In the genomic region with DNA sequence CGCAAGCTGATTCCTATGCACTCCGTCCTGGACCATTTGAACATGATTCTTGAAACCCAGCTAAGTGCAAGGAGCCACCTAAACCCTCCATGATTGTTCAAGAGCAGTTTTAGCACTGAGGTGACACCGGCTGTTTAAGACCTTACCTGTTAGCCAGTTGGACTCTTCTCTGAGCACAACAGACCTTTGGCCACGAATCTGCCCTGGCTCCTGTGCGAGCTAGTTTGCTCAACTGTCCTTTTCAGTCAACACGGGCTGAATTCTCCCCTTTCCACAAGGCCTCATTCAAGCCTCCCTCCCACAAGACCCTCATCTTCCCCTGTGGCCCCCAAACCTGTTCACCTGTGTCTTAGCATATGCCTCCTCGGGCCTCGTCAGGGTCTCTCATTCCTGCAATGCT, we compare ENCODE assay signal across 27 mouse cellular contexts. TPM values are rescaled to one million over a fixed set of nuclear protein-coding genes. Genes with fewer than 3 reads are reported as not detected.
"Had no signal": no experiment of that assay in that cellular context is flagged by ENCODE, and none has a peak within 500 bp of the region (broad histone marks: within the 10 kb centered on the region; RNA-seq: fewer than 3 reads in every experiment).

No protein-coding gene starts in this region.

- H3K27ac ChIP-seq: heart, adult 2 months; heart, embryonic 10.5 days; hindbrain, embryonic 10.5 days; hindbrain, embryonic 12.5 days; hindbrain, embryonic 14.5 days; intestine, embryonic 15.5 days; kidney, postnatal 0 days; layer of hippocampus, adult 2 months; left cerebral cortex, adult 2 months; limb, embryonic 10.5 days; limb, embryonic 12.5 days; liver, embryonic 13.5 days; liver, embryonic 15.5 days had no signal

- ATAC-seq: forebrain, postnatal 0 days; hindbrain, embryonic 16.5 days; inflammation-experienced regulatory T-cells, adult 6 months; intestine, embryonic 15.5 days; intestine, postnatal 0 days; liver, postnatal 0 days had no signal

- H3K4me3 ChIP-seq: gastrocnemius, adult 2 months; heart, adult 2 months; heart, embryonic 10.5 days; heart, embryonic 12.5 days; hindbrain, embryonic 10.5 days; hindbrain, embryonic 12.5 days; intestine, embryonic 15.5 days; layer of hippocampus, adult 2 months; left cerebral cortex, adult 2 months; limb, embryonic 10.5 days; limb, embryonic 12.5 days; liver, embryonic 13.5 days; liver, embryonic 15.5 days had no signal

- H3K9me3 ChIP-seq: heart, embryonic 10.5 days; heart, embryonic 12.5 days; hindbrain, embryonic 10.5 days; hindbrain, embryonic 12.5 days; intestine, embryonic 15.5 days; limb, embryonic 10.5 days; liver, embryonic 13.5 days; liver, embryonic 15.5 days had no signal

- H3K4me2 ChIP-seq: heart, embryonic 12.5 days; hindbrain, embryonic 12.5 days; hindbrain, embryonic 14.5 days; intestine, embryonic 15.5 days; limb, embryonic 12.5 days; liver, embryonic 13.5 days; liver, embryonic 15.5 days had no signal

- H3K36me3 ChIP-seq: heart, embryonic 10.5 days; heart, embryonic 12.5 days; hindbrain, embryonic 10.5 days; hindbrain, embryonic 12.5 days; intestine, embryonic 15.5 days; limb, embryonic 10.5 days; limb, embryonic 12.5 days; liver, embryonic 13.5 days; liver, embryonic 15.5 days had no signal

- DNase-seq: forebrain, postnatal 0 days; gastrocnemius, adult 2 months; gastrocnemius, postnatal 10 days; gastrocnemius, postnatal 25 days; heart, adult 2 months; heart, postnatal 10 days; heart, postnatal 4 days; kidney, postnatal 14 days; kidney, postnatal 4 days; liver; liver, embryonic 13.5 days; liver, postnatal 0 days had no signal

- H3K4me1 ChIP-seq: hindbrain, embryonic 12.5 days; liver, embryonic 15.5 days had no signal

- H3K9ac ChIP-seq: forebrain, postnatal 0 days; heart, embryonic 12.5 days; hindbrain, embryonic 12.5 days; hindbrain, embryonic 14.5 days; intestine, embryonic 15.5 days; limb, embryonic 12.5 days; liver, embryonic 13.5 days; liver, embryonic 15.5 days; liver, postnatal 0 days had no signal

- H3K27me3 ChIP-seq: heart, embryonic 12.5 days; hindbrain, embryonic 12.5 days; intestine, embryonic 15.5 days; limb, embryonic 12.5 days; liver, embryonic 13.5 days; liver, embryonic 15.5 days had no signal

RNA-seq across cellular contexts. Expression of a gene that starts 52.7 kb away (rescaled TPM):
- polyA plus RNA-seq: inflammation-experienced regulatory T-cells, adult 6 months had no signal
